Mouse (Mus musculus) forebrain, embryonic 11.5 days (tissue): ENCODE results near the gene Lrrc15. TPM values are rescaled to one million over a fixed set of nuclear protein-coding genes. Genes with fewer than 3 reads are reported as not detected.

Experiments used
- polyA plus RNA-seq: library from polyadenylated mRNA; unstranded; fragments of >200 nt; fragmentation: Nextera tagmentation; extraction: Ambion mirVana; gene quantifications from 2 replicates; pipeline ENCODE4 v1.2.1, GENCODE M21; 2014

Lrrc15 gene
- polyA plus RNA-seq, 1 experiment from 2014 or later: 1.1 TPM

Other genes starting within 250 kb of the Lrrc15 start
- gene Hes1, start 218.9 kb downstream of the Lrrc15 start, polyA plus RNA-seq: 66.5 and 67.0 TPM in 2 replicates
- not detected in 2 replicates for gene Cpn2, start 15.8 kb downstream of the Lrrc15 start, polyA plus RNA-seq
- 1.7 and 2.0 TPM in 2 replicates for gene Gp5, start 27.5 kb upstream of the Lrrc15 start, polyA plus RNA-seq
- gene Atp13a3, start 122.7 kb upstream of the Lrrc15 start, polyA plus RNA-seq: 13.6 and 15.5 TPM in 2 replicates